Mouse (Mus musculus): ENCODE results near the gene Galnt4. TPM values are rescaled to one million over a fixed set of nuclear protein-coding genes. Genes with fewer than 3 reads are reported as not detected.

The Galnt4 gene
- polyA plus RNA-seq (2014; fragmentation: Nextera tagmentation; extraction: Ambion mirVana): 14.7 and 16.2 TPM in 2 replicates

DNA sequence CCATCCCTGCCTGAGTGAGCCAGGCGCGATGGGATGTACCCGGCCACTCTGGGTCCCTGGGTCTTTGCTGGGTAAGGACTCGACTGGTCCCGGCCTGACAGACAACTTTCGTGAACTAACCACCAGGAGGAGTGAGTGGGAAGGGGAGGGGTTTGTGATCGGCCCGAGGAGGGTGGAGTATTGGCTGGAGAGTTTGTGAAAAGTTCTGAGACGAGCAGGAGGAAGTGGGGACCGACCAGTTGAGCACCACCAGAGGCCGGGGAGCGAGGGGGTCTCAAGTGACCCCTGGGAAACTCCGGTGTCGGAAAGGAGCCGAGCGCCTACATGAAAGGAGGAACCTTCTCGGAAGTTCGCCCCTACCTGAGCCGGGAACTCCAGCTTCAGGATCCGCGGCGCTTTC, at the start of gene Galnt4:
Galnt4 (plus strand) TSS at position 196 of the 400 bp plus-strand sequence.
- H3K27me3 ChIP-seq (replicated peaks; ENCODE audit: control insufficient read depth, insufficient read depth, low read length): no peaks in the 10 kb centered on the region
- under 1% methylated on average over 17 of the region's 22 CpGs for WGBS
- H3K9me3 ChIP-seq (ENCODE audit: control insufficient read depth, low read length): peaks cover 9% of the 10 kb centered on the region; the same call in 1 of the 2 replicates
- peak within 1 kb of the TSS; percentile 84 for H3K27ac ChIP-seq (replicated peaks; ENCODE audit: low read depth, low read length)
- DNase-seq (ENCODE audit: low spot score) (peak; percentile 91), ATAC-seq (ENCODE audit: low read depth) (peak; percentile 84)
- H3K36me3 ChIP-seq (ENCODE audit: control insufficient read depth, insufficient read depth, low read length): peaks cover 15% of the 10 kb centered on the region; the same call in 1 of the 2 replicates
- H3K9ac ChIP-seq (ENCODE audit: low read depth, low read length): peak within 1 kb of the TSS; percentile 77
- peak within 1 kb of the TSS; percentile 70 for H3K4me3 ChIP-seq (ENCODE audit: low read depth, low read length)
- H3K4me1 ChIP-seq (ENCODE audit: control insufficient read depth, insufficient read depth, low read length): no peaks in the 10 kb centered on the region
- H3K4me2 ChIP-seq (ENCODE audit: low read depth, low read length): peak within 1 kb of the TSS; percentile 96

DNA sequence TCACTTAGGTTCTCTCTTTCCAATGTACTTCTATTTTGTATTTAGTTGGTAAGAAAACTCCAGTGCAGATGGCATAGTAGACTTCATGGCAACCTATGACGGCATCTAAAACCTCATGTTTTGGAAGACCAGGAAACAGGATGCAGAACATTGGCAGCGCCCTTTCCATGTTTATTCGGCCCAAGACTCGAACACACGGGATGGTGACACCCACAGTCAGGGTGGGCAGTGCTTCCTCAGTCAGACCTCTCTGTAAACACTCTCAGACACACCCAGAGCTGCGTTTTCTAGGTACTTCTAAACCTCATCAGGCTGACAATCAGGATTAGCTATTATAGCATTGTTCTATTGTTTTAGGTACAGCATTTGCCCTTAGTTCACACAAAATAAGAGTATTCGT, 47.4 kb upstream of the Galnt4 start:
- ATAC-seq (ENCODE audit: low read depth) (no peak), DNase-seq (ENCODE audit: low spot score) (no peak)
- H3K9me3 ChIP-seq (ENCODE audit: control insufficient read depth, low read length): no peaks in the 10 kb centered on the region
- no peaks in the 10 kb centered on the region for H3K27me3 ChIP-seq (replicated peaks; ENCODE audit: control insufficient read depth, insufficient read depth, low read length)
- H3K9ac ChIP-seq (ENCODE audit: low read depth, low read length): no peak overlapping the region
- H3K36me3 ChIP-seq (ENCODE audit: control insufficient read depth, insufficient read depth, low read length): no peaks in the 10 kb centered on the region
- H3K4me2 ChIP-seq (ENCODE audit: low read depth, low read length): no peak overlapping the region
- no peak overlapping the region for H3K27ac ChIP-seq (replicated peaks; ENCODE audit: low read depth, low read length)
- WGBS: 85% methylated on average over 7 of the region's 7 CpGs
- no peak overlapping the region for H3K4me3 ChIP-seq (ENCODE audit: low read depth, low read length)
- H3K4me1 ChIP-seq (ENCODE audit: control insufficient read depth, insufficient read depth, low read length): no peaks in the 10 kb centered on the region

DNA sequence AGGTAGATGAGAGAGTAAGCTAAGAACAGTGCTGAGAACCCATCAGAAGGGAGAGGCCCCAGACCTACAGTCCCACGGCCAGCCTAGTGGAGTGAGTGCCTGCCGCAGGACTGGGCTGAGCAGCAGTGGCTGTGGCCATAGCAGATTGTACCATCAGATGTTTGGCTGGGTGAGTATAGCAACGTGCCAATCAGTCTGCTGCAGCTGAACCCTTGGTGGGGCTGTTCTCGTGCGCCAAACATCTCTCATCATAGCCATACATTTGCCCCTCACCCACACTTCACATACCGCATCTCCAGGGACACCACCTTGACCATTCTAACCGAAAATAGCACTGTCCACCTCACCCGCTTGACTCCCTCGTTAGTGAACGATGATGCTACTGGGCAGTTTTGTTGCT, 46.5 kb upstream of the Galnt4 start:
- Histone ChIP-seq H3K4me2 (ENCODE audit: low read depth, low read length) (no peak overlapping the region), H3K9ac (ENCODE audit: low read depth, low read length) (no peak overlapping the region), H3K27ac (replicated peaks; ENCODE audit: low read depth, low read length) (no peak overlapping the region), H3K9me3 (ENCODE audit: control insufficient read depth, low read length) (no peaks in the 10 kb centered on the region), H3K36me3 (ENCODE audit: control insufficient read depth, insufficient read depth, low read length) (no peaks in the 10 kb centered on the region), H3K4me1 (ENCODE audit: control insufficient read depth, insufficient read depth, low read length) (no peaks in the 10 kb centered on the region), H3K4me3 (ENCODE audit: low read depth, low read length) (no peak overlapping the region), H3K27me3 (replicated peaks; ENCODE audit: control insufficient read depth, insufficient read depth, low read length) (no peaks in the 10 kb centered on the region)
- WGBS: 89% methylated on average over 10 of the region's 10 CpGs
- DNase-seq (ENCODE audit: low spot score) (no peak), ATAC-seq (ENCODE audit: low read depth) (no peak)

DNA sequence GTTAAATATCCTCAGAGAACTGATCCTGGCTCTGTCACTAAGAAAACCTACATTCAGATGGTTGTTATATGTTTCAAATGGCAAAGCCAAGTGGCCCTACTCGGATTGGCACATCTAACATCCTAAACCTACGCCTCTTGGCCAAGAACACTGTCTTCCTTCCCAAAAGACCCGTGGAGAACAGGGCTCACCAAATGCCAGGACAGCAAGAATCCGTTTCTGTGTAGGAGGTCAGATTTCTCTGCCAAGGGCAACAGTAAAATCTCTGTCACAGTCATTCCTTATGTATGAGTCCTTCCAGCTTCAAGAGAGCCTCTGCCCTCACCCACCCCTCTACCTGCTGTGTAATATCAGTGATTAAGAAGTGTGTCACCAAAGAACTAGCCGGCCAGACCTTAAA, 45.4 kb upstream of the Galnt4 start:
- no peaks in the 10 kb centered on the region for H3K36me3 ChIP-seq (ENCODE audit: control insufficient read depth, insufficient read depth, low read length)
- no peaks in the 10 kb centered on the region for H3K27me3 ChIP-seq (replicated peaks; ENCODE audit: control insufficient read depth, insufficient read depth, low read length)
- ATAC-seq (ENCODE audit: low read depth) (no peak), DNase-seq (ENCODE audit: low spot score) (no peak)
- H3K4me3 ChIP-seq (ENCODE audit: low read depth, low read length): no peak overlapping the region
- H3K4me1 ChIP-seq (ENCODE audit: control insufficient read depth, insufficient read depth, low read length): no peaks in the 10 kb centered on the region
- no peak overlapping the region for H3K9ac ChIP-seq (ENCODE audit: low read depth, low read length)
- 79% methylated on average over 5 of the region's 5 CpGs for WGBS
- no peaks in the 10 kb centered on the region for H3K9me3 ChIP-seq (ENCODE audit: control insufficient read depth, low read length)
- no peak overlapping the region for H3K27ac ChIP-seq (replicated peaks; ENCODE audit: low read depth, low read length)
- H3K4me2 ChIP-seq (ENCODE audit: low read depth, low read length): no peak overlapping the region

DNA sequence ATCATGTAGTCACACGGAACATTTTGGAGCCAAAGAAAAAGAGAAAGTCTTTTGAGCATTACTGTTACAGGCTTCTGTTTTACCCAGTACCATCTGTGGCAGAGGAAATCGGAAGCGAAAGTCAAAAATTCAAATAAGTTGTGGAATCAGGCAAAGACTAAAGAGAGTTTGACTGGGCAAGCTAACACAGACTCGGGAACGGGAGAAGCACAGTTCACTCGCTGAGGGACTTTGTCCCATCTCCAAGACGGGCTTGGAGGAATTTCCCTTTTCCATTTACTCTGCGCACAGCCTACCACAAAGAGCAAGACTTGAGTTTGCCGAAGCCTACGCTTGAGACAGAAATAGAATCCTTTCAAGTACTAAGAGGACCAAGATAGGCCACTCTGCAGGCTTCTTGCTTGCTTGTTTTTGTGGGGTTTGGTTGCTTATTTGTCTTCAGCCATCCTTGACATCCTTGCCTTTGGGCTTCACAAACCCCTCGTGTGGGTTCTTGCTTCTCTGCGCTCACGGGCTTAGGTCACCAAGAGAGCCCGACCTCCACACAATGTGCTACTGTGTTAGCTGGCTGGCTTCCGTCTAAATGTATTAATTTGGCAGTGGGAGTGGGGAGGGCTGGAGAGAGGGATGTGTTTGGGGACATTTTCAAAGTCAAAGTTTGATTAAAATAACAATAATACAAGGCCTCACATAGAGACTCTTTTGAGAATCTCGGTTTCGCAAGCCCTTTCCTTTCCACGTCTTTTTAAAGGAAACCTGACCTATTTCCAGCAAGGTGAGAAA, 31.7 kb upstream of the Galnt4 start:
- Histone ChIP-seq H3K27ac (replicated peaks; ENCODE audit: low read depth, low read length) (no peak overlapping the region), H3K9ac (ENCODE audit: low read depth, low read length) (no peak overlapping the region), H3K4me3 (ENCODE audit: low read depth, low read length) (no peak overlapping the region), H3K4me1 (ENCODE audit: control insufficient read depth, insufficient read depth, low read length) (no peaks in the 10 kb centered on the region), H3K36me3 (ENCODE audit: control insufficient read depth, insufficient read depth, low read length) (no peaks in the 10 kb centered on the region), H3K27me3 (replicated peaks; ENCODE audit: control insufficient read depth, insufficient read depth, low read length) (no peaks in the 10 kb centered on the region), H3K9me3 (ENCODE audit: control insufficient read depth, low read length) (no peaks in the 10 kb centered on the region), H3K4me2 (ENCODE audit: low read depth, low read length) (no peak overlapping the region)
- DNase-seq (ENCODE audit: low spot score): no peak
- no peak for ATAC-seq (ENCODE audit: low read depth)
- WGBS: 63% methylated on average over 18 of the region's 18 CpGs

DNA sequence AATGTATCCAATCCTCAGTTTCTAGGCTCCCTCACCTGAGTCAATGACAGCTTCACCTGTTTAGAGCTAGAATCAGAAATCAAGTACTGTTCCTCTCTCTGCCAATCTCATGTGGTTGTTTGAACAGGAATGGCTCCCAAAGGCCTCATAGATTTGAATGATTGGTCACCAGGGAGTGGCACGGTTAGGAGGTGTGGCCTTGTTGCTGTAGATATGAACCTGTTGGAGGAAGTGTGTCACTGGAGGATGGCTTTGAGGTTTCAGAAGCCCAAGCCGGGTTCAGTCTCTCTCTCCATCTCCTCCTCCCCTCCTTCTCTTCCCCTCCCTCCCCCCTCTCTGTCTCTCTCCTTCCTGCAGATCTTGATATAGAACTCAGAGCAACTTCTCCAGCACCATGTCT, 29.3 kb upstream of the Galnt4 start:
- Histone ChIP-seq H3K4me2 (ENCODE audit: low read depth, low read length) (no peak overlapping the region), H3K9me3 (ENCODE audit: control insufficient read depth, low read length) (no peaks in the 10 kb centered on the region), H3K36me3 (ENCODE audit: control insufficient read depth, insufficient read depth, low read length) (no peaks in the 10 kb centered on the region), H3K4me3 (ENCODE audit: low read depth, low read length) (no peak overlapping the region), H3K27ac (replicated peaks; ENCODE audit: low read depth, low read length) (no peak overlapping the region), H3K27me3 (replicated peaks; ENCODE audit: control insufficient read depth, insufficient read depth, low read length) (no peaks in the 10 kb centered on the region), H3K9ac (ENCODE audit: low read depth, low read length) (no peak overlapping the region), H3K4me1 (ENCODE audit: control insufficient read depth, insufficient read depth, low read length) (no peaks in the 10 kb centered on the region)
- WGBS: 71% methylated on average over 2 of the region's 2 CpGs
- ATAC-seq (ENCODE audit: low read depth): no peak
- no peak for DNase-seq (ENCODE audit: low spot score)

DNA sequence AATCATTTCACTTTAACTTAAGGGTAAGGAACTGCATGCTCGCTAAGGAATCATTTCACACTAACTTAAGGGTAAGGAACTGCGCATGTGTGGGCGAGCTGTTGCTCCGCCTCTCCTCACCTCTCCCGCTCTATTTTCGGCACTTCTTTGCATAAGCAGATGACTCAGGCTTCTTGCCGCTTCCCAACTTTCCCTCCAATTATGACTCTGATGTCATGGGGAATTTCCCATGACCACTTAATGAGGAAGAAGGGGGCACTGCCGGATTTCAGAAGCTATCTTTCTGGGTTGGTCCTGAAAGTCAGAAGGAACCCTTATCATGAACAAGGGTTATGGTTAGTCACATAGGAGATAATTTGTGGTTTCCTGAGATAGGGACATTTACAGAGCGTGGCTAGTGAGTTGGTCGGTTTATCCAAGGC, 26.4 kb upstream of the Galnt4 start:
- ATAC-seq (ENCODE audit: low read depth) (no peak), DNase-seq (ENCODE audit: low spot score) (no peak)
- WGBS: 79% methylated on average over 10 of the region's 10 CpGs
- H3K9ac ChIP-seq (ENCODE audit: low read depth, low read length): no peak overlapping the region
- no peaks in the 10 kb centered on the region for H3K36me3 ChIP-seq (ENCODE audit: control insufficient read depth, insufficient read depth, low read length)
- H3K27ac ChIP-seq (replicated peaks; ENCODE audit: low read depth, low read length): no peak overlapping the region
- H3K9me3 ChIP-seq (ENCODE audit: control insufficient read depth, low read length): no peaks in the 10 kb centered on the region
- no peaks in the 10 kb centered on the region; the same call in 1 of the 2 replicates for H3K27me3 ChIP-seq (replicated peaks; ENCODE audit: control insufficient read depth, insufficient read depth, low read length)
- no peak overlapping the region for H3K4me3 ChIP-seq (ENCODE audit: low read depth, low read length)
- no peak overlapping the region for H3K4me2 ChIP-seq (ENCODE audit: low read depth, low read length)
- H3K4me1 ChIP-seq (ENCODE audit: control insufficient read depth, insufficient read depth, low read length): no peaks in the 10 kb centered on the region

DNA sequence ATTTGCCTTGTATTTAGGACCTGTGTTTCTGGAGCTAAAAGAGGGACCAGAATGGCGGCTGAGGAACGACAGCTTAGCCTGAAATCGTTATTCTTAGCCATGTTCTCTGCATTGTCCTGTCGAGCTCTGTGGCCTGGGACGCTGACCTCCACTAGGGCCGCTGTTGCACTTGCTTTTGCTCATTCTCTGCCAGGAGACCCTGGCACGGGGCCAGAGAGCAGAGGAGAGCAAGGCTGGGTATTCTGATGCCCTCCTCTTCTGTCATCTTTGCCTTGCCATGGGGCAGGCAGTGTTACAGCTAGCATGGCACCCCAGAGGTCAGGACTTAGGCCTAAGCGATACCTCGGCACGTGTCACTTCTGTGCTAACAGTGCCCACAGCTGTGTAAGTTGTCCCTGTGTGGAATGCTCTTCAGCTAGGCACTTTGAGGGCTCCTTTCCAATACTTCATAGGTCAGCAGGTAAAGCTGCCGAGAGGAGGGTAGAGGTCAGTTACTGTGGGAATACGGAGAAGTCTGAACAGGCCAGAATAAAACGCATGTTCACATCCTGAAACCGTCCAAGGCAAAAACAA, 24.4 kb upstream of the Galnt4 start:
- no peak for ATAC-seq (ENCODE audit: low read depth)
- H3K4me3 ChIP-seq (ENCODE audit: low read depth, low read length): no peak overlapping the region

More for the DNA sequence above, 24.4 kb upstream of the Galnt4 start:
- DNase-seq (ENCODE audit: low spot score): no peak
- no peaks in the 10 kb centered on the region for H3K4me1 ChIP-seq (ENCODE audit: control insufficient read depth, insufficient read depth, low read length)
- H3K9ac ChIP-seq (ENCODE audit: low read depth, low read length): no peak overlapping the region
- no peaks in the 10 kb centered on the region; the same call in 1 of the 2 replicates for H3K27me3 ChIP-seq (replicated peaks; ENCODE audit: control insufficient read depth, insufficient read depth, low read length)
- WGBS: 86% methylated on average over 14 of the region's 14 CpGs
- H3K27ac ChIP-seq (replicated peaks; ENCODE audit: low read depth, low read length): no peak overlapping the region
- H3K4me2 ChIP-seq (ENCODE audit: low read depth, low read length): no peak overlapping the region
- no peaks in the 10 kb centered on the region for H3K36me3 ChIP-seq (ENCODE audit: control insufficient read depth, insufficient read depth, low read length)
- H3K9me3 ChIP-seq (ENCODE audit: control insufficient read depth, low read length): no peaks in the 10 kb centered on the region
